Mouse (Mus musculus) C2C12 (cell line): ENCODE measurements at regions not wholly inside any gene's neighbourhood (a gene's known extent, or its start where the extent isn't known, plus 50 kb on each side); places are given as distances from the start of the nearest gene placed in this dataset.

ENCODE experiments used
- CTCF ChIP-seq: IDR thresholded peaks from one replicate; pipeline ENCODE4 v1.5.1; 2011; ENCODE audit not compliant: control insufficient read depth, insufficient read depth, insufficient read length
- MYOD1 ChIP-seq: IDR thresholded peaks from one replicate; pipeline ENCODE4 v1.6.1; 2011; ENCODE audit warnings: low read depth; ENCODE audit not compliant: control insufficient read depth, insufficient read length

- no peak for TF ChIP-seq MYOD1
- no peak for TF ChIP-seq CTCF
These were observed 67.7 kb upstream of the Medag start for GRCm38 (mm10) chr5:149343610-149344527.
